Mouse (Mus musculus): ENCODE measurements around the gene Rrn3. TPM values are rescaled to one million over a fixed set of nuclear protein-coding genes. Genes with fewer than 3 reads are reported as not detected.
"Not testable (repeated sequence)": the region's sequence is repeated elsewhere in the genome, so short reads cannot be mapped to it uniquely, and the experiment has no call there.

Gene Rrn3
- polyA plus RNA-seq (2016; fragmentation: Nextera tagmentation; extraction: Ambion mirVana): 82.6 and 83.0 TPM in 2 replicates

GRCm38 (mm10) chr16:13780353-13781036 is at the start of gene Rrn3:
Gene Rrn3, plus strand, starts transcription at chr16:13780708.
- no peaks in the 10 kb centered on the region for H3K27me3 ChIP-seq
- peak; percentile 96 for ATAC-seq (ENCODE audit: insufficient number of reproducible peaks, insufficient read depth, low FRiP score, low TSS enrichment)
- H3K27ac ChIP-seq: peak within 1 kb of the TSS; percentile 83
- under 1% methylated on average over 57 of the region's 57 CpGs for WGBS
- H3K9ac ChIP-seq: peak within 1 kb of the TSS; percentile 85
- H3K4me1 ChIP-seq: peaks cover 17% of the 10 kb centered on the region
- H3K4me3 ChIP-seq: peak within 1 kb of the TSS; percentile 89
- peaks cover 16% of the 10 kb centered on the region for H3K36me3 ChIP-seq
- H3K9me3 ChIP-seq: no peaks in the 10 kb centered on the region
- peak within 1 kb of the TSS; percentile 80 for H3K4me2 ChIP-seq (replicated peaks)

- 75% methylated on average over 3 of the region's 3 CpGs for WGBS
Observed at GRCm38 (mm10) chr16:13732786-13733185, 47.7 kb upstream of the Rrn3 start.

DNA sequence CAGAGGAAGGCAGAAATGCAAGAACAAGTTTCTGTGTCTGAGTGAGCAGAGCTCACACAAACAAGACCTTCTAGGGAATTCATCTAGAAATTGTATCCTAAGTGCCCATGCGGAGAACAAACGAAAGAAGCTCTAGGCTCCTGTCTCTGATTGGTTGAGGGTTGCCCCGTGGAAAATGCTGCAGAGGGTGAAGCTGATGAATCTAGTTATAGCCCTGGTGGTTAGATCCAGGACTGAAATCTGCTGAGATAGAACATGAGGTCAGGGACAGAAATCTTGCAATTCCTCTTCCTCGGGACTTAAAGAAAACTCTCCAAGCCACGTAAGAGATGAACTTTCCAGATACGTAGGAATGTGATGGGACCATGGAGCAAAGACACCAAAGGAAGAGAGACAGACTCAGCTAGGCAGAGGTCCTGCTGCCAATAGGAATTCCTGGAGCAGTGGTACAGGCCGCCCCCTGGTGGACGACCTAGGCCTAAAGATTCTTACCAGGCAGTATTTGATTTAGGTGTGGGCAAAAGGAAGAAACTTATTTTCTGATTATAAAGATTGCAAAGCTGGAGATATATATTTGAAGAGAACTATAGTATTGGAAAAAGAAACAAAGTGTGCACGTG is 46.9 kb upstream of the Rrn3 start:
- no peak for ATAC-seq (ENCODE audit: insufficient number of reproducible peaks, insufficient read depth, low FRiP score, low TSS enrichment)
- no peak overlapping the region for H3K4me3 ChIP-seq
- H3K4me1 ChIP-seq: no peaks in the 10 kb centered on the region
- H3K4me2 ChIP-seq (replicated peaks): no peak overlapping the region
- no peak overlapping the region for H3K27ac ChIP-seq
- H3K9me3 ChIP-seq: no peaks in the 10 kb centered on the region
- WGBS: 25% methylated on average over 9 of the region's 9 CpGs
- no peak overlapping the region for H3K9ac ChIP-seq
- H3K36me3 ChIP-seq: no peaks in the 10 kb centered on the region
- no peaks in the 10 kb centered on the region for H3K27me3 ChIP-seq

More at GRCm38 (mm10) chr16:13732786-13733185, 47.7 kb upstream of the Rrn3 start:
- no peak overlapping the region for H3K4me2 ChIP-seq (replicated peaks)
- H3K4me3 ChIP-seq: no peak overlapping the region
- no peak overlapping the region for H3K9ac ChIP-seq
- no peaks in the 10 kb centered on the region for H3K4me1 ChIP-seq
- H3K9me3 ChIP-seq: no peaks in the 10 kb centered on the region
- H3K27me3 ChIP-seq: no peaks in the 10 kb centered on the region
- no peak for ATAC-seq (ENCODE audit: insufficient number of reproducible peaks, insufficient read depth, low FRiP score, low TSS enrichment)
- no peaks in the 10 kb centered on the region for H3K36me3 ChIP-seq
- no peak overlapping the region for H3K27ac ChIP-seq

DNA sequence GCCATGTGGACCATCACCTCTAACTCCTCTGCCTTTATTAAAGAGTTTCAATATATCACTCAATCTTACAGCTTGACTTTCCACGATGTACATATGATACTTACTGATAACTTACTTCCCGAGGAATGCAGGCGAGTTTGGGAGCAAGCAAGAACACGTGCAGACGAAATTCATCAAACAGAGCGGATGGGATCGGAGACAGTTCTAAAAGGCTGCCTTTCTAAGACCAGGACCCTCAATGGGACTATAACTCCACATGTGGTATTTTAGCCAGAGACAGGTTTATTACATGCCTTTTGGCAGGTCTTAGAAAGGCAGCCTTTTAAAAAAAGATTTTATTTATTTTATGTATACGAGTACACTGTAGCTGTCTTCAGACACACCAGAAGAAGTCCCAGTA is 44.5 kb upstream of the Rrn3 start:
- no peak overlapping the region for H3K27ac ChIP-seq
- H3K4me2 ChIP-seq (replicated peaks): no peak overlapping the region
- H3K9ac ChIP-seq: no peak overlapping the region
- no peaks in the 10 kb centered on the region for H3K27me3 ChIP-seq
- H3K36me3 ChIP-seq: no peaks in the 10 kb centered on the region
- ATAC-seq (ENCODE audit: insufficient number of reproducible peaks, insufficient read depth, low FRiP score, low TSS enrichment): no peak
- 81% methylated on average over 8 of the region's 8 CpGs for WGBS
- H3K4me3 ChIP-seq: no peak overlapping the region
- H3K4me1 ChIP-seq: no peaks in the 10 kb centered on the region
- no peaks in the 10 kb centered on the region for H3K9me3 ChIP-seq

GRCm38 (mm10) chr16:13739044-13739443 is 41.5 kb upstream of the Rrn3 start:
- not testable (repeated sequence) for ATAC-seq (ENCODE audit: insufficient number of reproducible peaks, insufficient read depth, low FRiP score, low TSS enrichment); H3K27me3 ChIP-seq; H3K9me3 ChIP-seq; H3K36me3 ChIP-seq; H3K4me2 ChIP-seq (replicated peaks); H3K27ac ChIP-seq; H3K4me3 ChIP-seq; H3K9ac ChIP-seq; H3K4me1 ChIP-seq
- WGBS: 55% methylated on average over 4 of the region's 4 CpGs

DNA sequence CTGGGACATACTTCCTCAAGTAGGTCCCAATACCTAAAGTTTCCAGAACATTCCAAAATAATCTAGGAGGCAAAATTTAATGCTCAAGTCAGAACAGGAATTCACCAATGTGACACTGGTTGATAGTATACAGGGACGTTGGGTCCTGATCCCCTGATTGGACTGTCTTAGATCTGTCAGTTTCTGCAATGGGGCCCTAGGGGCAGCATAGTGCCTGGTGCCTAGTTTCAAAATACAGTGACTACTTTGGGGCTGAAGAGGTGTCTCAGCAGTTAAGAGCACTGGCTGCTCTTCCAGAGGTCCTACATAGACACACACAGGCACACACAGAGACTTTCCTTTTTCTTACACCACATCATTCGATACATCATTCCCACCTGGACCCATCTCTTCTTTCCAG is 39.7 kb upstream of the Rrn3 start:
- H3K9ac ChIP-seq: no peak overlapping the region
- no peak overlapping the region for H3K4me3 ChIP-seq
- no peak overlapping the region for H3K27ac ChIP-seq
- no peak overlapping the region for H3K4me2 ChIP-seq (replicated peaks)
- H3K4me1 ChIP-seq: no peaks in the 10 kb centered on the region
- ATAC-seq (ENCODE audit: insufficient number of reproducible peaks, insufficient read depth, low FRiP score, low TSS enrichment): no peak
- H3K9me3 ChIP-seq: no peaks in the 10 kb centered on the region
- 64% methylated on average over 2 of the region's 2 CpGs for WGBS
- no peaks in the 10 kb centered on the region for H3K36me3 ChIP-seq
- no peaks in the 10 kb centered on the region for H3K27me3 ChIP-seq

DNA sequence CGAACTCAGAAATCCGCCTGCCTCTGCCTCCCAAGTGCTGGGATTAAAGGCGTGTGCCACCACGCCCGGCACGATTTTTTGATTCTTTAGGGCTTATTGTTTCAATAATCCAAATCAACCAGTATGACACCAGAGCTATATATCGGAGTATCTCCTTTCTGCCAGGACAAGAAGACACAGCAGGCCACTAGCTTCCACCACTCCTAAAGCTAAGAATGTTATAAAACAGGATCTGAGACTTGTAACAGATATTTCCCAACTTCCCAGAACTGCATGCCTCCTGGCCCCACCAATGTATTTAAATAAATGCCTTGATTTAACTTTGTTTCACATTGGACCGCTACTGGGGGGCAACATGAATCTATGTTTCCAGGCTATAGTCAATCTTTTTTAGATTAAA is 32.8 kb upstream of the Rrn3 start:
- H3K36me3 ChIP-seq: no peaks in the 10 kb centered on the region
- H3K9me3 ChIP-seq: no peaks in the 10 kb centered on the region
- H3K27me3 ChIP-seq: 0 out of 2 replicates have a peak, but pooled peaks cover 7% of the 10 kb centered on the region
- H3K4me2 ChIP-seq (replicated peaks): no peak overlapping the region
- no peaks in the 10 kb centered on the region for H3K4me1 ChIP-seq
- 94% methylated on average over 8 of the region's 8 CpGs for WGBS
- no peak for ATAC-seq (ENCODE audit: insufficient number of reproducible peaks, insufficient read depth, low FRiP score, low TSS enrichment)
- no peak overlapping the region for H3K9ac ChIP-seq
- H3K27ac ChIP-seq: no peak overlapping the region
- no peak overlapping the region for H3K4me3 ChIP-seq

GRCm38 (mm10) chr16:13748124-13748523 is 32.4 kb upstream of the Rrn3 start:
- ATAC-seq (ENCODE audit: insufficient number of reproducible peaks, insufficient read depth, low FRiP score, low TSS enrichment): no peak
- no peaks in the 10 kb centered on the region for H3K4me1 ChIP-seq
- 0 out of 2 replicates have a peak, but pooled peaks cover 7% of the 10 kb centered on the region for H3K27me3 ChIP-seq
- no peak overlapping the region for H3K9ac ChIP-seq
- no peak overlapping the region for H3K4me3 ChIP-seq
- H3K9me3 ChIP-seq: no peaks in the 10 kb centered on the region
- H3K36me3 ChIP-seq: no peaks in the 10 kb centered on the region
- no peak overlapping the region for H3K27ac ChIP-seq
- H3K4me2 ChIP-seq (replicated peaks): no peak overlapping the region
- WGBS: 66% methylated on average over 3 of the region's 3 CpGs

DNA sequence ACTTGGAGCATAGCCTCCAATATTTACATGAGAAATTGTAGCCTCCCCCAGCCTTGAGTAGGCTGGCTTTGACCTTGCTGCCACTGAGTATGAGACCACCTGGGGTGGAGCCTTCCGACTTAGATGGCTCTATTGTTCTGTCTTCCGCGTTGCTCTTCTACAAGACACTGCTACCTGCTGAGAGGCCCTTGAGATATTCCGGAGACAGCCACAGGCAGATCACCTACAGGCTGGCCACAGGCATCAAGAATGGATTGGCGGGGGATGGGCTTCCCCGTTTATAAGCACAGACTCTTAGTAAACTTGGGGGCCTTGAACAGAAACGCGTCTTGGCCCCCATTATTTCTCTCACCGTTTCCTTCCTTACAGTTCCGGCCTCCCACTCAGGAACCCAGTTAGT is 31.7 kb upstream of the Rrn3 start:
- H3K36me3 ChIP-seq; H3K9me3 ChIP-seq; ATAC-seq (ENCODE audit: insufficient number of reproducible peaks, insufficient read depth, low FRiP score, low TSS enrichment); H3K27me3 ChIP-seq; H3K9ac ChIP-seq; H3K4me2 ChIP-seq (replicated peaks); H3K4me3 ChIP-seq; H3K4me1 ChIP-seq; H3K27ac ChIP-seq: not testable (repeated sequence)
- 21% methylated on average over 10 of the region's 10 CpGs for WGBS

DNA sequence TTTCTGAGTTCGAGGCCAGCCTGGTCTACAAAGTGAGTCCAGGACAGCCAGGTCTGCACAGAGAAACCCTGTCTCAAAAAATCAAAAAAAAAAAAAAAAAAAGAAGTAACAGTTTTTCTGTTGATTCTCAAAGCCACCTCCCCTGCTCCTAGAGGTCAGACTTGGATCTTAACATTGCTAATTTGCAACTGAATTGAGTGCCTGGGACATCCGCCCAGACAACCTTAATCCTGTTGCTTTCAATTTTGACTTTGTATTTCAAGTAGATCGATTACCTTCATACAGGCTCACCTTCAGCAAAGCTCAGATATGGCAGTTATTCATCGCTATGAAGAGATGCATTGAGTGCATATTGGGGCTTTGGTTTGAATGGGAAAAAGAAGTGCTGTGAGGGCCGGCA is 31.2 kb upstream of the Rrn3 start:
- ATAC-seq (ENCODE audit: insufficient number of reproducible peaks, insufficient read depth, low FRiP score, low TSS enrichment): no peak
- no peaks in the 10 kb centered on the region for H3K9me3 ChIP-seq
- 49% methylated on average over 5 of the region's 5 CpGs for WGBS
- H3K4me3 ChIP-seq: no peak overlapping the region
- no peaks in the 10 kb centered on the region for H3K4me1 ChIP-seq
- no peaks in the 10 kb centered on the region for H3K36me3 ChIP-seq
- H3K9ac ChIP-seq: no peak overlapping the region
- H3K27ac ChIP-seq: no peak overlapping the region
- H3K27me3 ChIP-seq: 0 out of 2 replicates have a peak, but pooled peaks cover 7% of the 10 kb centered on the region
- H3K4me2 ChIP-seq (replicated peaks): no peak overlapping the region

- no peak for ATAC-seq (ENCODE audit: insufficient number of reproducible peaks, insufficient read depth, low FRiP score, low TSS enrichment)
- 58% methylated on average over 3 of the region's 3 CpGs for WGBS
Observed at GRCm38 (mm10) chr16:13749981-13750380, 30.5 kb upstream of the Rrn3 start.

GRCm38 (mm10) chr16:13750626-13751025 is 29.9 kb upstream of the Rrn3 start:
- no peak for ATAC-seq (ENCODE audit: insufficient number of reproducible peaks, insufficient read depth, low FRiP score, low TSS enrichment)
- H3K27ac ChIP-seq: no peak overlapping the region
- H3K4me2 ChIP-seq (replicated peaks): no peak overlapping the region
- H3K4me1 ChIP-seq: no peaks in the 10 kb centered on the region
- H3K4me3 ChIP-seq: no peak overlapping the region
- WGBS: 95% methylated on average over 13 of the region's 13 CpGs
- no peak overlapping the region for H3K9ac ChIP-seq
- no peaks in the 10 kb centered on the region for H3K9me3 ChIP-seq
- H3K27me3 ChIP-seq: 0 out of 2 replicates have a peak, but pooled peaks cover 7% of the 10 kb centered on the region
- no peaks in the 10 kb centered on the region for H3K36me3 ChIP-seq

More at GRCm38 (mm10) chr16:13749981-13750380, 30.5 kb upstream of the Rrn3 start:
- Histone ChIP-seq H3K9ac (no peak overlapping the region), H3K27ac (no peak overlapping the region), H3K4me3 (no peak overlapping the region), H3K36me3 (no peaks in the 10 kb centered on the region), H3K4me2 (replicated peaks) (no peak overlapping the region), H3K4me1 (no peaks in the 10 kb centered on the region), H3K9me3 (no peaks in the 10 kb centered on the region), H3K27me3 (0 out of 2 replicates have a peak, but pooled peaks cover 7% of the 10 kb centered on the region)

Data from embryonic facial prominence, embryonic 12.5 days (tissue).